Mouse (Mus musculus) hindbrain, embryonic 12.5 days (tissue): ENCODE data around the gene Gm37419. TPM values are rescaled to one million over a fixed set of nuclear protein-coding genes. Genes with fewer than 3 reads are reported as not detected.

Source experiments
- ATAC-seq: fragments of 200-750 bp; cut with Nextera tagmentation; 2 replicates; pipeline ENCODE4 v1.8.0; 2017; ENCODE audit warnings: moderate TSS enrichment; ENCODE audit not compliant: low FRiP score
- H3K27ac ChIP-seq: fragments of 300-500 bp; sonication (generic); 2 replicates; pipeline ENCODE4 v1.5.1; 2016; ENCODE audit warnings: mild to moderate bottlenecking
- H3K27me3 ChIP-seq: fragments of 300-500 bp; sonication (generic); 2 replicates; pipeline ENCODE4 v1.6.1; 2016; ENCODE audit warnings: mild to moderate bottlenecking
- H3K36me3 ChIP-seq: fragments of 300-500 bp; sonication (generic); 2 replicates; pipeline ENCODE4 v1.6.1; 2016; ENCODE audit warnings: mild to moderate bottlenecking
- H3K4me1 ChIP-seq: fragments of 300-500 bp; sonication (generic); 2 replicates; pipeline ENCODE4 v1.6.1; 2016
- H3K4me2 ChIP-seq: fragments of 300-500 bp; sonication (generic); replicated peaks from 2 replicates; pipeline ENCODE4 v1.6.1; 2016; ENCODE audit warnings: mild to moderate bottlenecking
- H3K4me3 ChIP-seq: fragments of 300-500 bp; sonication (generic); 2 replicates; pipeline ENCODE4 v1.5.1; 2016; ENCODE audit warnings: mild to moderate bottlenecking
- H3K9ac ChIP-seq: fragments of 300-500 bp; sonication (generic); 2 replicates; pipeline ENCODE4 v1.6.1; 2016; ENCODE audit warnings: mild to moderate bottlenecking, moderate library complexity
- H3K9me3 ChIP-seq: fragments of 300-500 bp; sonication (generic); replicated peaks from 2 replicates; pipeline ENCODE4 v1.6.1; 2016; ENCODE audit warnings: mild to moderate bottlenecking
- WGBS: fragments of 180-500 bp; shearing (Covaris S2); methylation state at CpG from one replicate; pipeline ENCODE4 v1.1.7; 2016; 5-methylcytosine and 5-hydroxymethylcytosine counted together
- polyA plus RNA-seq: library from polyadenylated mRNA; unstranded; fragments of >200 nt; fragmentation: Nextera tagmentation; extraction: Ambion mirVana; gene quantifications from 2 replicates; pipeline ENCODE4 v1.2.1, GENCODE M21; 2016

The Gm37419 gene
- polyA plus RNA-seq, 1 experiment from 2014 or later = not detected

- Histone ChIP-seq H3K36me3 (no peaks in the 10 kb centered on the region), H3K4me3 (no peak overlapping the region), H3K9me3 (no peaks in the 10 kb centered on the region), H3K27ac (no peak overlapping the region), H3K4me1 (peaks cover 3% of the 10 kb centered on the region), H3K4me2 (no peak overlapping the region), H3K9ac (no peak overlapping the region), H3K27me3 (no peaks in the 10 kb centered on the region)
- WGBS = 91% methylated on average over 4 of the region's 4 CpGs
- no peak for ATAC-seq
Observed at GRCm38 (mm10) chr16:23968888-23969287, 19.4 kb upstream of the Gm37419 start.

- Histone ChIP-seq H3K4me2 (no peak overlapping the region), H3K36me3 (no peaks in the 10 kb centered on the region), H3K27me3 (no peaks in the 10 kb centered on the region), H3K9ac (no peak overlapping the region), H3K27ac (no peak overlapping the region), H3K4me3 (no peak overlapping the region), H3K9me3 (no peaks in the 10 kb centered on the region), H3K4me1 (no peaks in the 10 kb centered on the region)
- ATAC-seq = no peak
- 83% methylated on average over 14 of the region's 14 CpGs for WGBS
Observed at GRCm38 (mm10) chr16:23969919-23970318, 18.4 kb upstream of the Gm37419 start.

GRCm38 (mm10) chr16:23972126-23972740, 16.0 kb upstream of the Gm37419 start:
- Histone ChIP-seq H3K9ac (no peak overlapping the region), H3K4me3 (no peak overlapping the region), H3K4me1 (no peaks in the 10 kb centered on the region), H3K9me3 (no peaks in the 10 kb centered on the region), H3K4me2 (no peak overlapping the region), H3K27me3 (no peaks in the 10 kb centered on the region), H3K36me3 (no peaks in the 10 kb centered on the region), H3K27ac (no peak overlapping the region)
- no peak for ATAC-seq
- 78% methylated on average over 20 of the region's 20 CpGs for WGBS

- ATAC-seq = no peak
- H3K27me3 ChIP-seq = no peaks in the 10 kb centered on the region
- no peaks in the 10 kb centered on the region for H3K4me1 ChIP-seq
- H3K9ac ChIP-seq = no peak overlapping the region
- H3K36me3 ChIP-seq = no peaks in the 10 kb centered on the region
- WGBS = 70% methylated on average over 11 of the region's 11 CpGs
- no peak overlapping the region for H3K4me3 ChIP-seq
- H3K9me3 ChIP-seq = no peaks in the 10 kb centered on the region
- H3K4me2 ChIP-seq = no peak overlapping the region
- no peak overlapping the region for H3K27ac ChIP-seq
Observed at GRCm38 (mm10) chr16:23972901-23973300, 15.4 kb upstream of the Gm37419 start.

- Histone ChIP-seq H3K27ac (no peak overlapping the region), H3K9me3 (no peaks in the 10 kb centered on the region), H3K4me2 (no peak overlapping the region), H3K4me1 (no peaks in the 10 kb centered on the region), H3K36me3 (no peaks in the 10 kb centered on the region), H3K27me3 (0 out of 2 replicates have a peak, but pooled peaks cover 3% of the 10 kb centered on the region), H3K4me3 (no peak overlapping the region), H3K9ac (no peak overlapping the region)
- no peak for ATAC-seq
- 87% methylated on average over 9 of the region's 9 CpGs for WGBS
Observed at GRCm38 (mm10) chr16:23973635-23974367, 14.5 kb upstream of the Gm37419 start.

- Histone ChIP-seq H3K4me2 (no peak overlapping the region), H3K9me3 (no peaks in the 10 kb centered on the region), H3K27ac (no peak overlapping the region), H3K9ac (no peak overlapping the region), H3K4me1 (peaks cover 7% of the 10 kb centered on the region), H3K27me3 (peaks cover 26% of the 10 kb centered on the region), H3K4me3 (no peak overlapping the region), H3K36me3 (no peaks in the 10 kb centered on the region)
- 94% methylated on average over 2 of the region's 2 CpGs for WGBS
- no peak for ATAC-seq
Observed at GRCm38 (mm10) chr16:23976196-23976595, 12.1 kb upstream of the Gm37419 start.

GRCm38 (mm10) chr16:23977732-23978131, 10.6 kb upstream of the Gm37419 start:
- peaks cover 12% of the 10 kb centered on the region for H3K4me1 ChIP-seq
- no peak overlapping the region for H3K9ac ChIP-seq
- H3K4me2 ChIP-seq = no peak overlapping the region
- no peak overlapping the region for H3K4me3 ChIP-seq
- WGBS = 83% methylated on average over 3 of the region's 3 CpGs
- no peaks in the 10 kb centered on the region for H3K9me3 ChIP-seq
- no peaks in the 10 kb centered on the region for H3K36me3 ChIP-seq
- H3K27me3 ChIP-seq = peaks cover 36% of the 10 kb centered on the region
- ATAC-seq = no peak
- H3K27ac ChIP-seq = no peak overlapping the region

- 79% methylated on average over 4 of the region's 4 CpGs for WGBS
- Histone ChIP-seq H3K27ac (no peak overlapping the region), H3K4me1 (peaks cover 19% of the 10 kb centered on the region), H3K4me2 (no peak overlapping the region), H3K27me3 (peaks cover 37% of the 10 kb centered on the region), H3K36me3 (no peaks in the 10 kb centered on the region), H3K9me3 (no peaks in the 10 kb centered on the region), H3K9ac (no peak overlapping the region), H3K4me3 (no peak overlapping the region)
- ATAC-seq = no peak
Observed at GRCm38 (mm10) chr16:23978495-23978894, 9.8 kb upstream of the Gm37419 start.

- H3K36me3 ChIP-seq = no peaks in the 10 kb centered on the region
- H3K9me3 ChIP-seq = no peaks in the 10 kb centered on the region
- no peak for ATAC-seq
- peaks cover 45% of the 10 kb centered on the region for H3K27me3 ChIP-seq
- WGBS = 86% methylated on average over 9 of the region's 9 CpGs
- no peak overlapping the region for H3K4me3 ChIP-seq
- H3K27ac ChIP-seq = no peak overlapping the region
- no peak overlapping the region for H3K9ac ChIP-seq
- H3K4me1 ChIP-seq = peaks cover 23% of the 10 kb centered on the region
- H3K4me2 ChIP-seq = no peak overlapping the region
Observed at GRCm38 (mm10) chr16:23979446-23979845, 8.8 kb upstream of the Gm37419 start.

GRCm38 (mm10) chr16:23980201-23980870, 7.9 kb upstream of the Gm37419 start:
- no peak overlapping the region for H3K27ac ChIP-seq
- H3K4me2 ChIP-seq = peak overlapping the region; percentile 86
- H3K27me3 ChIP-seq = peaks cover 53% of the 10 kb centered on the region
- ATAC-seq = no peak
- no peaks in the 10 kb centered on the region for H3K36me3 ChIP-seq
- peak overlapping the region; percentile 33; the same call in 1 of the 2 replicates for H3K4me3 ChIP-seq
- H3K9me3 ChIP-seq = no peaks in the 10 kb centered on the region
- 2% methylated on average over 11 of the region's 11 CpGs for WGBS
- 0 out of 2 replicates have a peak overlapping the region, but pooled peaks have one; percentile 32 for H3K9ac ChIP-seq
- peaks cover 30% of the 10 kb centered on the region for H3K4me1 ChIP-seq

GRCm38 (mm10) chr16:23980991-23981720, 7.1 kb upstream of the Gm37419 start:
- Histone ChIP-seq H3K4me2 (peak overlapping the region; percentile 86), H3K4me1 (peaks cover 30% of the 10 kb centered on the region), H3K27ac (no peak overlapping the region), H3K9me3 (no peaks in the 10 kb centered on the region), H3K36me3 (no peaks in the 10 kb centered on the region), H3K4me3 (peak overlapping the region; percentile 33), H3K9ac (peak overlapping the region; percentile 32; the same call in 1 of the 2 replicates), H3K27me3 (peaks cover 60% of the 10 kb centered on the region)
- WGBS = 1% methylated on average over 32 of the region's 32 CpGs
- ATAC-seq = no peak
